Mouse (Mus musculus) macrophage (primary cell): ENCODE measurements around the gene Matn3. TPM values are rescaled to one million over a fixed set of nuclear protein-coding genes. Genes with fewer than 3 reads are reported as not detected.
"Not testable (repeated sequence)": the region's sequence is repeated elsewhere in the genome, so short reads cannot be mapped to it uniquely, and the experiment has no call there.

Experiments used
- H3K27ac ChIP-seq: fragments of 350-480 bp; formaldehyde crosslinking; 2 replicates; pipeline ENCODE4 v1.9.0; 2021
- H3K36me3 ChIP-seq: fragments of 350-480 bp; formaldehyde crosslinking; 2 replicates; pipeline ENCODE4 v1.9.0; 2021; ENCODE audit errors: inconsistent target
- H3K4me3 ChIP-seq: fragments of 350-480 bp; formaldehyde crosslinking; 2 replicates; pipeline ENCODE4 v1.9.0; 2021; ENCODE audit errors: inconsistent target
- H3K79me2 ChIP-seq: fragments of 350-480 bp; formaldehyde crosslinking; 2 replicates; pipeline ENCODE4 v1.9.0; 2021; ENCODE audit errors: inconsistent target
- whole genome bisulfite sequencing: methylation state at CpG from one replicate; pipeline ENCODE4 v1.1.7; 2026; ENCODE audit warnings: inconsistent platforms; ENCODE audit not compliant: missing documents; 5-methylcytosine and 5-hydroxymethylcytosine counted together
- polyA plus RNA-seq: library from polyadenylated mRNA; stranded (reverse); fragments of 250-400 nt; gene quantifications from 3 replicates; pipeline ENCODE4 v1.2.4, GENCODE M21; 2018; ENCODE audit warnings: inconsistent platforms

Gene Matn3
- polyA plus RNA-seq, 1 experiment from 2014 or later: not detected

DNA sequence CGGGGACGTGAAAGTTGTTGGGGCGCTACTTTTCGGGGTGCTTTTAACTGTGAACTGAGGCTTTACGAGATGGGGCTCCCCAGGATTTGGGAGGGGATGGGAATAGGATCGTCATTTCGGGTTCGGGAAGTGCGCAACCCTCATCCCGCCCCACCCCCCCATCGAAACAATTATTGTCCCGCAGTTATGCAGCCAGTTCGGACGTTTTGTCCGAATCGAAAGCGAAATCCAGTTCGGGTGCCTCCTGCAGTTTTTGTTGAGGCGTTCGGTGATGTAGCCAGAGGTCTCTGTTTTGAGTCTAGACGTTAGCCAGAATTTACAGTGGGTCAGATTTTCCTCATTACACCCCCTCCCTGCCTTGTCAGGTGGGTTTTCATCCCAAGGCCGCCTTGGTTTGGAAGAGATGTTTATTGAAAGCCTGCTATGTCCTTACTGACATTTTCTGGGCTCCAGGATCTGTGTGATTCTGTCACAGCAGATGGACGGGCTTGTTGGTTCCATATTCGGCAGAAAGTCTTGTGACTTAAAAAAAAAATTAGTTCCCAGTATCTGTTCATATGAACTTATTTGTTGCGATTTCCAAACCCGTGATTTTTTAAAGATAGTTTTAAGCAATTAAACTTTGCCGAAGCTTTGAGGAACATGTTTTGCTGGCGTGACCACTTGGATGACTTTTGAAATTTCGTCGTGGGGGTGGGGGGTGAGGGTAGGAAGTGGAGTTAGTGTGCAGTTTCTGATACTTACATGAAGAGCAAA, 25.2 kb upstream of the Matn3 start:
- WGBS: under 1% methylated on average over 30 of the region's 30 CpGs
- Histone ChIP-seq H3K4me3 (peak overlapping the region; percentile 92), H3K27ac (peak overlapping the region; percentile 96), H3K36me3 (peaks cover 4% of the 10 kb centered on the region; the same call in 1 of the 2 replicates), H3K79me2 (peaks cover 48% of the 10 kb centered on the region)

- H3K79me2 ChIP-seq: peaks cover 51% of the 10 kb centered on the region
- H3K4me3 ChIP-seq: peak overlapping the region; percentile 92
- peak overlapping the region; percentile 96 for H3K27ac ChIP-seq
- peaks cover 4% of the 10 kb centered on the region; the same call in 1 of the 2 replicates for H3K36me3 ChIP-seq
- WGBS: 5% methylated on average over 5 of the region's 5 CpGs
Measured at GRCm38 (mm10) chr12:8923125-8923410, 24.7 kb upstream of the Matn3 start.

DNA sequence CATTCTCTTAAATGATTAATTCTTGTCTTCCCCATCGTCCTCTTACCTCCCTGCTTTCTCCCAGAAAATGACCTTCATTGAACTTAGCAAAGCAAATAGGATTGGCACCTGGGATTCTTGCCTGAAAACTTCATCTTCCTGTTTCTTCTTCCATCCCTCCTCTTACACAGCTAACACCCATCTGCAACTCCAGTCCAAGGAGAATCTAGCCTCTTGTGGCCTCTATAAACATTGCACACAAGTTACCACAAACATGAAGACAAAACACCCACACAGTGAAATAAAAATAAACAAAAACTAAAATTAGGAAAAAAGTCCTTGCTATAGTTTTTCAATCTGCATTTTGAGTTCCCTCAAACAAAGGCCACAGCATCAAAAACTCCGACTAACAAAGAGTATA, 24.1 kb upstream of the Matn3 start:
- WGBS: 67% methylated on average over 2 of the region's 2 CpGs
- Histone ChIP-seq H3K36me3 (peaks cover 4% of the 10 kb centered on the region; the same call in 1 of the 2 replicates), H3K79me2 (peaks cover 56% of the 10 kb centered on the region), H3K27ac (peak overlapping the region; percentile 96), H3K4me3 (peak overlapping the region; percentile 92)

- no CpG with 5 or more reads among the region's 3 CpGs for WGBS
- H3K36me3 ChIP-seq: peaks cover 4% of the 10 kb centered on the region; the same call in 1 of the 2 replicates
- peak overlapping the region; percentile 77 for H3K27ac ChIP-seq
- H3K79me2 ChIP-seq: peaks cover 96% of the 10 kb centered on the region
- peak overlapping the region; percentile 25; the same call in 1 of the 2 replicates for H3K4me3 ChIP-seq
Measured at GRCm38 (mm10) chr12:8927652-8928051, 20.1 kb upstream of the Matn3 start.

DNA sequence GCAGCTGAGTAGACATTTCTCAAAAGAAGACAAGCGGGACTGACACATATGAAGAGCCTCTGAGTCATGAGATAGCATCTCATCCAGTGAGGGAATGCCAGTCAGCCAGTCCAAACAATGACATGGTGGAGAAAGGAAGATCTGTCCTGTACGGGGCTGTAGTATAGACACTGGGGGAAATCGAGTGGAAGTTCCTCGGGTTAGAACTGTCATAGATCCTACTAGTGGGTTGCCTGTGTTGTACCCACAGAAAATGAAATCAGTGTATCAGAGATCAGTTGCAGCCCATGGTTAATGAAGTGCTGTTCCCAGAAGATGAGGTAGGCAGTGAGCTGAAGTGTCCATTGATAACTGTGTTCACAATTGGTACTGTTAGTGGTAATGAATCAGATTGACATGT, 19.0 kb upstream of the Matn3 start:
- 67% methylated on average over 4 of the region's 4 CpGs for WGBS
- H3K27ac ChIP-seq: peak overlapping the region; percentile 77
- H3K4me3 ChIP-seq: no peak overlapping the region
- H3K79me2 ChIP-seq: peaks cover 96% of the 10 kb centered on the region
- peaks cover 15% of the 10 kb centered on the region; the same call in 1 of the 2 replicates for H3K36me3 ChIP-seq

DNA sequence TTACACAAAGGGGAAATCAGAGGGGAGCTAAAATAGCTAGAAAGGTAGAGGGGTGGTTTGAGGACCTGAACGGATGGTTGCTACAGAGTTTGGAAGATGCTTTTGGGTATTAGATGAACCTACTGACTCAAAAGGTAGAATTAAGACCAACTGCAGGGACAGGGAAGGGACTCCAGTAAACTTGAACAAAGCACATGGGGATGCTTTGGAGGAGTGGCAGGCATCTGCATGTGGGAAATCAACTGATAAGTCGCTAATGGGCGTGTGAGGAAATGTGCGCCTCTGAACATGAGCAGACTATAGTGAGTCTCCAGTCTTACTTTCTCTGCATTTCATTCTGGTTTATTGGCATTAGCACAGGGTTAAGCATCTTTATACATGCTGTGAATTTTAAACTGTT, 16.6 kb upstream of the Matn3 start:
- WGBS: 78% methylated on average over 4 of the region's 4 CpGs
- Histone ChIP-seq H3K27ac (no peak overlapping the region), H3K36me3 (peaks cover 30% of the 10 kb centered on the region), H3K79me2 (peaks cover 96% of the 10 kb centered on the region), H3K4me3 (no peak overlapping the region)

DNA sequence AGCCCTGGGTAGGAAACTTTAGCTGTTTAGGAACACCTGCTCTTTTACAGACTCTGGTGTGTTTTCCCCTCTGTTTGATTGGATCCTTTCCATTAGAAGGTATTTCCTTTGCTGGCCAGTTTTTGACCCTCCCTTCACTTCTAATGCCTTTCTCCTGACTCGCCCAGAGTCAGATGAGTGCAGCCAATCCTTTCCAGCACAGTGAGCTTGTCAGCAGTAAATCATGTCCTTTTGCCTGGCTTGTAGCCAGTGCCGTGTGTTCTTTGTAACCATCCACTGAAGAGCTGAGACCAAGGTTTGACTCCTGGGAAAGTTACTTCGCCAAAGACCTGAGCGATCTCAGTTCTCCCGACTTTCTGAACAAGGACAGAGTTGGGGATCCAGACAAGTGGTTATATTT, 12.4 kb upstream of the Matn3 start:
- WGBS: 94% methylated on average over 5 of the region's 5 CpGs
- Histone ChIP-seq H3K79me2 (peaks cover 66% of the 10 kb centered on the region), H3K36me3 (peaks cover 58% of the 10 kb centered on the region), H3K27ac (no peak overlapping the region), H3K4me3 (no peak overlapping the region)

DNA sequence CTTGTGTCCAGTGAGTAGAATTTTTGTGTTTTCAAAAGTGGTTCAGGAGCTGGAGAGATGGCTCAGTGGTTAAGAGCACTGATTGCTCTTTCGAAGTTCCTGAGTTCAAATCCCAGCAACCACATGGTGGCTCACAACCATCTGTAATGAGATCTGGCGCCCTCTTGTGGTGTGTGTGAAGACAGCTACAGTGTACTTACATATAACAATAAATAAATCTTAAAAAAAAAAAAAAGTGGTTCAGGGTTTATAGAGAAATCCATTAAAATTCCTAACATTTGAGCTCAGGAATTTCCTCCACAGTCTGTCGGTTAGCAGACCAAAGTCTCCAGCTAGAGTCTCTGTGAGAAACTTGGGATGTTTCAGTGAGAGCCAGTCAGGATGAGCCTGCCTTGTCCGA, 11.5 kb upstream of the Matn3 start:
- H3K79me2 ChIP-seq: peaks cover 58% of the 10 kb centered on the region
- not testable (repeated sequence) for H3K4me3 ChIP-seq, H3K27ac ChIP-seq
- 90% methylated on average over 3 of the region's 4 CpGs for WGBS
- peaks cover 58% of the 10 kb centered on the region for H3K36me3 ChIP-seq

DNA sequence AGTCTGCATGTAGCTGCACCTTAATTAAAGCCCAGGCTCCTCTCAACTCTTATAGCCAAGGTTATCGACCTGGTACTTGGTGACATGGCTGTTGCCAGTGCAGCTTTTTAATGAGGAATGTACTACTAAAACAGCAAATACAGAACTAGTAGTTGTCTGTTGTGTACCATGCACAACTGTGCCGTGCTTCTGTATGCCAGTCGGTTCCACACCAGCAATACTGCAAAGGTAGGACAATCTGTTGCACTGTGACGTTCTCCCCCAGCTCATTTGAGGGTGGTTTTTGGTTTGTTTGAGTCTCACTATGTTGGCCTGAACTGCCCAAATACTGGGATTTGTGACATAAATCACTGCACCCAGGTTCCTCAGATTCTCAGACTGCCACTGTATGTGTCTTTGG, 8.2 kb upstream of the Matn3 start:
- Histone ChIP-seq H3K27ac (no peak overlapping the region), H3K4me3 (no peak overlapping the region), H3K36me3 (peaks cover 45% of the 10 kb centered on the region), H3K79me2 (peaks cover 25% of the 10 kb centered on the region)
- 94% methylated on average over 4 of the region's 4 CpGs for WGBS

DNA sequence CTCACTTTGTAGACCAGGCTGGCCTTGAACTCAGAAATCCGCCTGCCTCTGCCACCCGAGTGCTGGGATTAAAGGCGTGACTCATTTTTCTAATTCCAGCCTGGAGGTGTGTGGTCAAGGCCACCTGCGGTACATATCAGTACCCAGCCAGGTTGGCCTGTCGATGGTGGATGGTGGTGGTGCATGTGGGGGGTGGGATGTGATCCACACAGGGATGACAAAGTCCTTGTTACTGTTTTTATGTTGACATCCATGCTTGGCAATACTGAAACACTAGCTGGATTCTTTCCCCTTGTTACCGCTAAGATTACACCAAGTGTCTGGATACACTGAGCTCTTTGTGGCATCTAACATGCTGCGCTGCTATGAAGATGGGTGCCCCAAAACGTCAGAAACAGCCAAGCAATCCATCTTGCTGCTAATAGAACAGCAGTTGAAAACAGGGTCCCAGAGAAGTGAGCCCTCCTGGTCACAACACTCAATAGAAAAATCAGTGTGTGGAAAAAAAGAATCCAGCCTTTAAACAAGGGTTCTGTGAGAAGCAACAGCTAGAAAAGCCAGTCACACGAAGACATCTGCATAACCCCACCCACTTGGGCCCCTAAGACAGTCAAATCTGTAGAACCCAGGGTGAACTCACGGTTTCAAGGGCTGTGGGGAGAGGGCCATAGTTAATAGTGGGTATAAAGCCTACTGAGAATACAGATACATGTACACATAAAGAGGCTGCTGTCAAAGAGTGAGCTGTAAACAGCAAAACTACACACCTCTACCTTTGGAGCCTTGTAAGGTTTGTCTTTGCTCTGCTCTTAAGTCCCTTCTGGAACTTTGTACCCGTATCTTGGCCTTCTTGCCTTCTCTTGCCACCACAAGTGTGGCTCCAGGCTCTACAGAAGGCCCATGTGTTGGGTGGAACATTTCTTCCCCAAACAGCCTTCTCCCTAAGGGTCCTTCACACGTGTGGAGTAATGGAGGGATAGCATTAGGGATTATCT, 7.4 kb upstream of the Matn3 start:
- peaks cover 37% of the 10 kb centered on the region for H3K36me3 ChIP-seq
- peaks cover 17% of the 10 kb centered on the region for H3K79me2 ChIP-seq
- WGBS: 86% methylated on average over 12 of the region's 12 CpGs
- H3K27ac ChIP-seq: no peak overlapping the region
- H3K4me3 ChIP-seq: no peak overlapping the region

DNA sequence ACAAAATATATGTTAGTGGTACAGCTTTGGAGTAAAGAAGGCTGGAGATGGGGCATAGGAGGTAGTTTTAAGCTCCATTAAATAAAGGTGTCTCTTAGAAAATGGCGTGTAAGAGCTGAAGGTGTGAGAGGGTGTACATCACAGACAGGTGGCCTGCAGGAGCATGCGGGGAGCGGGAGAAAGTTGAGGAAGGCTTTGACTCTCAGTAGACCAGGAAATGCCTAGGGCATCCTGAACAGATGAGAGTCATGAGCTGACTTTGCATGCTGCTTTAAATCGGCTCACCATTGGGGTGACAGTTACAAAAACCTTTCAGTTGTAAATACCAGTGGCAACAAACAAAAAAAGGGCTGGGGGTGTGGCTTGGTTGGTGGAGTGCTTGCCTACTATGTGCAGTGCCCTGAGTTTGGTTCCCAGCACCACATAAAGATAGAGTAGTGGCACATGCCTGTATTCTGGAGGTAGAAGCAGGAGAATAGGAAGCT, 6.6 kb upstream of the Matn3 start:
- 83% methylated on average over 4 of the region's 4 CpGs for WGBS
- Histone ChIP-seq H3K79me2 (peaks cover 8% of the 10 kb centered on the region; the same call in 1 of the 2 replicates), H3K36me3 (peaks cover 28% of the 10 kb centered on the region; the same call in 1 of the 2 replicates), H3K4me3 (no peak overlapping the region), H3K27ac (0 out of 2 replicates have a peak overlapping the region, but pooled peaks have one; percentile 31)

- 19% methylated on average over 4 of the region's 4 CpGs for WGBS
- no peak overlapping the region for H3K4me3 ChIP-seq
- peaks cover 1% of the 10 kb centered on the region; the same call in 1 of the 2 replicates for H3K79me2 ChIP-seq
- peak overlapping the region; percentile 31; the same call in 1 of the 2 replicates for H3K27ac ChIP-seq
- peaks cover 23% of the 10 kb centered on the region; the same call in 1 of the 2 replicates for H3K36me3 ChIP-seq
Measured at GRCm38 (mm10) chr12:8941699-8942392, 5.9 kb upstream of the Matn3 start.

- Histone ChIP-seq H3K4me3 (peak overlapping the region; percentile 6; the same call in 1 of the 2 replicates), H3K79me2 (no peaks in the 10 kb centered on the region), H3K27ac (peak overlapping the region; percentile 28; the same call in 1 of the 2 replicates), H3K36me3 (no peaks in the 10 kb centered on the region)
- 19% methylated on average over 8 of the region's 9 CpGs for WGBS
Measured at GRCm38 (mm10) chr12:8947163-8947562, 566 bp upstream of the Matn3 start.

DNA sequence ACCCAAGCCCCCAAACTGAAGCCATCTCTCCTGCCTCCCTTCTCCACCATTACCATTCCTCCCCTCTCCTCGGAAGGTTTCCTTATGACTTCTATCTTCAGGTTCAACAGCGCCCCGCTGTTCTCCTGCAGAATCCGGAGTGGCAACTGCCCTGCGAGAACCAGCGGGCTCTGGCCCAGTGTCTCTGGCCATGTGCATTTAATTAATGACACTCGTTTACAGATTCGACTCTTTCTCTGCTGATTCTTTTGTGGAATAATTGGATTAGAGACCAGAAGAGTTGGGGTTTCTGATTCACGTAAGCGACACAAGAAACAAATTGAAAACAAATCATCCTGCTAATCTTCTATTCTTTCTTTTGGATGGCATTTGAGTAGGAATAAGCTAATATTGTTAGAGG, 5.4 kb downstream of the Matn3 start:
- H3K4me3 ChIP-seq: no peak overlapping the region
- no peaks in the 10 kb centered on the region for H3K36me3 ChIP-seq
- no peaks in the 10 kb centered on the region for H3K79me2 ChIP-seq
- no peak overlapping the region for H3K27ac ChIP-seq
- 94% methylated on average over 10 of the region's 10 CpGs for WGBS
